Mouse (Mus musculus) CH12F3 (cell line): ENCODE data around the gene Lctl.
"Not testable (repeated sequence)": the region's sequence is repeated elsewhere in the genome, so short reads cannot be mapped to it uniquely, and the experiment has no call there.

ENCODE experiments used
- in situ Hi-C: fragments of 300-500 bp; cut with MboI; formaldehyde crosslinking; loops from 2 replicates; pipeline ENCODE4 v1.14.3; 2020; ENCODE audit warnings: low sequenced_read_pairs

The Lctl gene

GRCm38 (mm10) chr9:64114646-64115045 is 2.3 kb upstream of the Lctl start:
- in situ Hi-C loops: no loop called here

GRCm38 (mm10) chr9:64115756-64116155 is 1.2 kb upstream of the Lctl start:
- in situ Hi-C loops: no loop called here

GRCm38 (mm10) chr9:64119898-64120297 is 3.0 kb downstream of the Lctl start:
- in situ Hi-C loops: no loop called here

- in situ Hi-C loops: no loop called here
Observed at GRCm38 (mm10) chr9:64120584-64121277, 3.8 kb downstream of the Lctl start.

- in situ Hi-C loops: no loop called here
Observed at GRCm38 (mm10) chr9:64122601-64123000, 5.7 kb downstream of the Lctl start.

- in situ Hi-C loops: not testable (repeated sequence)
Observed at GRCm38 (mm10) chr9:64124846-64125245, 7.9 kb downstream of the Lctl start.

GRCm38 (mm10) chr9:64125307-64125706 is 8.4 kb downstream of the Lctl start:
- in situ Hi-C loops: no loop called here

GRCm38 (mm10) chr9:64126121-64126520 is 9.2 kb downstream of the Lctl start:
- in situ Hi-C loops: no loop called here

GRCm38 (mm10) chr9:64131623-64132022 is 14.7 kb downstream of the Lctl start:
- in situ Hi-C loops: no loop called here

GRCm38 (mm10) chr9:64138896-64139295 is 21.9 kb downstream of the Lctl start:
- in situ Hi-C loops: not testable (repeated sequence)

- in situ Hi-C loops: no loop called here
Observed at GRCm38 (mm10) chr9:64139879-64140278, 22.9 kb downstream of the Lctl start.

GRCm38 (mm10) chr9:64156641-64157040 is 39.7 kb downstream of the Lctl start:
- in situ Hi-C loops: no loop called here

GRCm38 (mm10) chr9:64160471-64160870 is 43.5 kb downstream of the Lctl start:
- in situ Hi-C loops: no loop called here

GRCm38 (mm10) chr9:64169967-64170366 is 53.0 kb downstream of the Lctl start:
- in situ Hi-C loops: not testable (repeated sequence)

GRCm38 (mm10) chr9:64172145-64172815 is 55.3 kb downstream of the Lctl start:
- in situ Hi-C loops: no loop called here

- in situ Hi-C loops: no loop called here
Observed at GRCm38 (mm10) chr9:64172816-64173665, 56.1 kb downstream of the Lctl start, which contains the start of the genes Zwilch and Rpl4. TSS of gene Zwilch (minus strand) at chr9:64173104. TSS of gene Rpl4 (plus strand) at chr9:64173375.

- in situ Hi-C loops: no loop called here
Observed at GRCm38 (mm10) chr9:64173666-64174220, 56.8 kb downstream of the Lctl start.

- in situ Hi-C loops: no loop called here
Observed at GRCm38 (mm10) chr9:64174341-64174740, 57.4 kb downstream of the Lctl start.

- in situ Hi-C loops: no loop called here
Observed at GRCm38 (mm10) chr9:64174766-64175165, 57.8 kb downstream of the Lctl start.

- in situ Hi-C loops: no loop called here
Observed at GRCm38 (mm10) chr9:64175378-64175777, 58.4 kb downstream of the Lctl start.

GRCm38 (mm10) chr9:64178610-64178973 is 61.6 kb downstream of the Lctl start:
- in situ Hi-C loops: no loop called here
